Mouse (Mus musculus) midbrain, postnatal 0 days (tissue): Measurements from ENCODE around the gene Gbf1. TPM values are rescaled to one million over a fixed set of nuclear protein-coding genes. Genes with fewer than 3 reads are reported as not detected.

Experiments
- ATAC-seq: fragments of 200-750 bp; cut with Nextera tagmentation; 2 replicates; pipeline ENCODE4 v1.8.0; 2017; ENCODE audit warnings: moderate number of reproducible peaks, mild to moderate bottlenecking, moderate TSS enrichment, moderate library complexity; ENCODE audit not compliant: low FRiP score
- DNase-seq: peaks from one replicate; pipeline ENCODE4 v3.0.0-alpha.2; 2015; ENCODE audit warnings: low spot score
- H3K27ac ChIP-seq: fragments of 300-500 bp; sonication (generic); 2 replicates; pipeline ENCODE4 v1.5.1; 2014; ENCODE audit warnings: low read depth, mild to moderate bottlenecking, low read length, mixed read lengths
- H3K27me3 ChIP-seq: fragments of 300-500 bp; sonication (generic); 2 replicates; pipeline ENCODE4 v1.6.1; 2014; ENCODE audit warnings: low read length, control low read depth, mixed read lengths; ENCODE audit not compliant: insufficient read depth
- H3K36me3 ChIP-seq: fragments of 300-500 bp; sonication (generic); 2 replicates; pipeline ENCODE4 v1.6.1; 2014; ENCODE audit warnings: low read length, control low read depth, mixed read lengths; ENCODE audit not compliant: insufficient read depth
- H3K4me1 ChIP-seq: fragments of 300-500 bp; sonication (generic); 2 replicates; pipeline ENCODE4 v1.6.1; 2014; ENCODE audit warnings: mild to moderate bottlenecking, control low read depth, antibody characterized with exemption, low read length, mixed read lengths; ENCODE audit not compliant: insufficient read depth
- H3K4me2 ChIP-seq: fragments of 300-500 bp; sonication (generic); 2 replicates; pipeline ENCODE4 v1.6.1; 2014; ENCODE audit warnings: low read depth, mild to moderate bottlenecking, low read length, mixed read lengths; ENCODE audit not compliant: poor library complexity, severe bottlenecking
- H3K4me3 ChIP-seq: fragments of 300-500 bp; sonication (generic); 2 replicates; pipeline ENCODE4 v1.5.1; 2014; ENCODE audit warnings: low read depth, mild to moderate bottlenecking, low read length, moderate library complexity
- H3K9ac ChIP-seq: fragments of 300-500 bp; sonication (generic); replicated peaks from 2 replicates; pipeline ENCODE4 v1.6.1; 2014; ENCODE audit warnings: mild to moderate bottlenecking, low read length, moderate library complexity, mixed read lengths; ENCODE audit not compliant: poor library complexity, severe bottlenecking
- H3K9me3 ChIP-seq: fragments of 300-500 bp; sonication (generic); 2 replicates; pipeline ENCODE4 v1.6.1; 2016; ENCODE audit warnings: low read length, control low read depth
- CTCF ChIP-seq: IDR thresholded peaks from 2 replicates; pipeline ENCODE4 v1.5.1; 2016; ENCODE audit warnings: antibody characterized with exemption, mild to moderate bottlenecking
- WGBS: fragments of 180-500 bp; shearing (Covaris S2); extraction: QIAGEN DNeasy Blood & Tissue Kit; methylation state at CpG from one replicate; pipeline ENCODE4 v1.1.7; 2014; 5-methylcytosine and 5-hydroxymethylcytosine counted together
- polyA plus RNA-seq: library from polyadenylated mRNA; unstranded; fragments of >200 nt; fragmentation: Nextera tagmentation; extraction: Ambion mirVana; gene quantifications from 2 replicates; pipeline ENCODE4 v1.2.1, GENCODE M21; 2015
- total RNA-seq: library from RNA; depleted of rRNA; stranded (reverse); fragments of >200 nt; gene quantifications from 2 replicates; pipeline ENCODE4 v1.2.3, GENCODE M21; 2014

Gbf1 gene
- total and polyA plus RNA-seq, 2 experiments from 2014 or later, result 51.6 to 59.8 TPM

DNA sequence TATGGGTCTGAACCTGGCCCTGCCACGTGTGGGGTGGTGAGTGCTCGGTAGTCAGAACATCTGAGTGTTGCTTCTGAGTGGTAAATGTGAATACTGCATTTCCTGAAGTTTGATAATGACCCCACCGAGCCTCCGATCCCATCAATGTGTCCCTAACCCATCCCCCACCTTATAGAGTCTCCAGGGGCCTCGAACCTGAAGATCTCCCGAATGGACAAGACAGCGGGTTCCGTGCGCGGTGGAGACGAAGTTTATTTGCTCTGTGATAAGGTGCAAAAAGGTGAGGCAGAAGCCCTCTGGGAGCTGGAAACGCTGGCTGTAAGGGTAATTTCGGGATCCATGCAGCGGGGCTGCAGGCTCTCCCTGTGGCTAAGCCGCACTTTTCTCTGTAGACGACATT is 155.5 kb downstream of the Gbf1 start:
- H3K9ac ChIP-seq, result no peak overlapping the region
- 83% methylated on average over 16 of the region's 16 CpGs for WGBS
- peaks cover 21% of the 10 kb centered on the region for H3K36me3 ChIP-seq
- H3K27me3 ChIP-seq, result 0 out of 2 replicates have a peak, but pooled peaks cover 10% of the 10 kb centered on the region
- no peak overlapping the region for H3K4me3 ChIP-seq
- ATAC-seq, result no peak
- no peak for DNase-seq
- no peaks in the 10 kb centered on the region for H3K4me1 ChIP-seq
- TF ChIP-seq CTCF, result no peak
- no peaks in the 10 kb centered on the region for H3K9me3 ChIP-seq
- no peak overlapping the region for H3K4me2 ChIP-seq
- no peak overlapping the region for H3K27ac ChIP-seq

DNA sequence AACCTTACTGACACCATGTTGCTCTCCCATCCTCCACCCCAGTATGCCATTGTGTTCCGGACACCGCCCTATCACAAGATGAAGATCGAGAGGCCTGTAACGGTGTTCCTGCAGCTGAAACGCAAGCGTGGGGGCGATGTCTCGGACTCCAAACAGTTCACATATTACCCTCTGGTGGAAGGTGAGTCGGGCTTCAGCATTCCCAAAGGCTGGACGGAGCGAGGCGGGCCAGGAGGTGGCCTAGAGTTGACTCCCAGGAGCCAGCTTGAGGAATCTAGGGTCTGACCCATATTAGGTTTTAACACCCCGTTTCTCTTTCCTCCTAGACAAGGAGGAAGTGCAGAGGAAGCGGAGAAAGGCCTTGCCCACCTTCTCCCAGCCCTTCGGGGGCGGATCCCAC is 156.0 kb downstream of the Gbf1 start:
- Histone ChIP-seq H3K4me3 (peak overlapping the region; percentile 46; the same call in 1 of the 2 replicates), H3K4me2 (peak overlapping the region; percentile 81), H3K4me1 (no peaks in the 10 kb centered on the region), H3K9me3 (no peaks in the 10 kb centered on the region), H3K27me3 (0 out of 2 replicates have a peak, but pooled peaks cover 10% of the 10 kb centered on the region), H3K27ac (no peak overlapping the region), H3K9ac (no peak overlapping the region), H3K36me3 (peaks cover 26% of the 10 kb centered on the region)
- no peak for ATAC-seq
- WGBS, result 71% methylated on average over 16 of the region's 16 CpGs
- no peak for DNase-seq
- no peak for TF ChIP-seq CTCF

DNA sequence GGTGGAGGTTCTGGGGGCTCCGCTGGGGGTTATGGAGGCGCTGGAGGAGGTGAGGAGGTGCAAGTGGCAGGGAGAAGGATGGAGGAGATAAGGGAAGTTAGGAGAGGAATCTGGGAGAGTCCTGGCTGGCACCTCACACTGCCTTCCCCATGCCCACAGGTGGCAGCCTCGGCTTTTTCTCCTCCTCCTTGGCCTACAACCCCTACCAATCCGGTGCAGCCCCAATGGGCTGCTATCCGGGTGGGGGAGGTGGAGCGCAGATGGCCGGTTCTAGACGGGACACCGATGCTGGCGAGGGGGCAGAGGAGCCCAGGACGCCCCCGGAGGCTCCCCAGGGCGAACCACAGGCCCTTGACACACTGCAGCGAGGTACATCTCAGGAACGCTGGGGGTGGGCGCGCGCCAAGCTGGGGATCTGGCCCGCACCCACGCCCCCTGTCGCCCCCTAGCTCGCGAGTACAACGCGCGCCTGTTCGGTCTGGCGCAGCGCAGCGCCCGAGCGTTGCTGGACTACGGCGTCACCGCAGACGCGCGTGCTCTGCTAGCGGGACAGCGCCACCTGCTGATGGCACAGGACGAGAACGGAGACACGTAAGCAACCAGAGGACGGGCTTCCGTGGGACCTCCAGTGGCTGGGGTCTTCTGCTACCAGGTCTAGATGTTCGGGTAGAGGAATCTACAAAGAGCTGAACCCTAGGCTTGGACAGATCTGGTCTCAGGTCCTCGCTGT is 156.6 kb downstream of the Gbf1 start:
- ATAC-seq (peak; percentile 53), DNase-seq (peak; percentile 93)
- peak; percentile 95 for TF ChIP-seq CTCF
- WGBS, result 2% methylated on average over 47 of the region's 47 CpGs
- H3K27ac ChIP-seq, result no peak overlapping the region
- H3K4me3 ChIP-seq, result peak overlapping the region; percentile 46
- no peaks in the 10 kb centered on the region for H3K9me3 ChIP-seq
- H3K9ac ChIP-seq, result peak overlapping the region; percentile 62
- no peaks in the 10 kb centered on the region for H3K4me1 ChIP-seq
- H3K36me3 ChIP-seq, result peaks cover 32% of the 10 kb centered on the region
- peak overlapping the region; percentile 81 for H3K4me2 ChIP-seq
- H3K27me3 ChIP-seq, result 0 out of 2 replicates have a peak, but pooled peaks cover 10% of the 10 kb centered on the region

DNA sequence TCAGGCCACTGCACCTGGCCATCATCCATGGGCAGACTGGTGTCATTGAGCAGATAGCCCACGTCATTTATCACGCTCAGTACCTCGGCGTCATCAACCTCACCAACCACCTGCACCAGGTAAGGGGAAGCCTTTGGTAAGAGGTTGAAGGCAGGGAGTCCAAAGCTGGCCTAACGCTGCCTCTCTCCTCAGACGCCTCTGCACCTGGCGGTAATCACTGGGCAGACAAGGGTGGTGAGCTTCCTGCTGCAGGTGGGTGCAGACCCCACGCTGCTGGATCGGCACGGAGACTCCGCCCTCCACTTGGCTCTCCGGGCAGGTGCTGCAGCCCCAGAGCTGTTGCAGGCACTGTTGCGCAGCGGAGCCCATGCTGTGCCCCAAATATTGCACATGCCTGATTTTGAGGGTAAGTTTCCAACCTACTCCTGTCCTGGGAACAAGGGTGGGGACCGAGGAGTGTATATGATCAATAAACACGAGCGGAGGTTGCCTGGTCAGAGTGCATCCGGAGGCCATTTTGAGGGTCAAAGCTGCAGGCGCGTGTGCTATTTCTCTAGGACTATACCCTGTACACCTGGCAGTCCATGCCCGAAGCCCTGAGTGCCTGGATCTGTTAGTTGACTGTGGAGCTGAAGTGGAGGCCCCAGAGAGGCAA is 157.5 kb downstream of the Gbf1 start:
- H3K4me2 ChIP-seq, result no peak overlapping the region

DNA sequence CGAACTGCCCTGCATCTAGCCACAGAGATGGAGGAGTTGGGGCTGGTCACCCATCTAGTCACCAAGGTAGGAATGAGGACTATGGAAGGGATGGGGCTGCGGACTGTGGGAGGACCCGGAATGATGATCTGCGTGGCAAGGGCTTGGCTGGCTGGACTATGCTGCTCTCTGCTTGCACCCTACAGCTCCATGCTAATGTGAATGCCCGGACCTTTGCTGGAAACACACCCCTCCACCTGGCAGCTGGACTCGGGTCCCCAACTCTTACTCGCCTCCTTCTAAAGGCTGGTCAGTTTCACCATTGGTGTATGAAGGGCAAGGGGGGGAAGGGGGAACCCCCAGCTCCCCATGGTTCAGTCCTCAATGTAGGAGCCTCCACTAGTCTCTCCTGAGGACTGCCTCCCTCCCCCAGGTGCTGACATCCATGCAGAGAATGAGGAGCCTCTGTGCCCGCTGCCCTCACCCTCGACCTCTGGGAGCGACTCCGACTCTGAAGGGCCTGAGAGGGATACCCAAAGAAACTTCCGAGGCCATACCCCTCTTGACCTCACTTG is 158.1 kb downstream of the Gbf1 start:
- no peak for DNase-seq
- Histone ChIP-seq H3K4me1 (no peaks in the 10 kb centered on the region), H3K9me3 (no peaks in the 10 kb centered on the region), H3K4me3 (no peak overlapping the region), H3K27ac (no peak overlapping the region), H3K9ac (no peak overlapping the region), H3K27me3 (peaks cover 6% of the 10 kb centered on the region; the same call in 1 of the 2 replicates), H3K36me3 (peaks cover 44% of the 10 kb centered on the region), H3K4me2 (no peak overlapping the region)
- no peak for TF ChIP-seq CTCF
- WGBS, result 89% methylated on average over 12 of the region's 12 CpGs
- ATAC-seq, result no peak

More for the DNA sequence above, 157.5 kb downstream of the Gbf1 start:
- H3K4me3 ChIP-seq, result no peak overlapping the region
- no peak overlapping the region for H3K9ac ChIP-seq
- no peak overlapping the region for H3K27ac ChIP-seq
- H3K27me3 ChIP-seq, result peaks cover 8% of the 10 kb centered on the region; the same call in 1 of the 2 replicates
- ATAC-seq, result no peak
- no peaks in the 10 kb centered on the region for H3K9me3 ChIP-seq
- no peak for DNase-seq
- WGBS, result 84% methylated on average over 21 of the region's 21 CpGs
- TF ChIP-seq CTCF, result no peak
- H3K4me1 ChIP-seq, result no peaks in the 10 kb centered on the region
- peaks cover 40% of the 10 kb centered on the region for H3K36me3 ChIP-seq

DNA sequence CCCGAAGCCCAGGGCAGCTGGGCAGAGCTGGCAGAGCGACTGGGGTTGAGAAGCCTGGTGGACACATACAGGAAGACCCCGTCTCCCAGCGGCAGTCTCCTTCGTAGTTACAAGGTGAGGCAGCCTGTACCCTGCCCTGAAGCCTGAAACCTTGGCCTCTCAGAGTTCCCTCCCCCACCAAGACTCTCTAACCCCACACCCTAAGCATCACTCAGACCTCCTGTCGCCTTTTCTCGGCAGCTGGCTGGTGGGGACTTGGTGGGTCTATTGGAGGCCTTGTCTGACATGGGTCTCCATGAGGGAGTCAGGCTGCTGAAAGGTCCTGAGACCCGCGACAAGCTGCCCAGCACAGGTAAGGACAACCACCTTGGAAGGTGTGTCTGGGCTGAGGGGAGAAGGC is 159.0 kb downstream of the Gbf1 start:
- TF ChIP-seq CTCF, result no peak
- Histone ChIP-seq H3K9me3 (no peaks in the 10 kb centered on the region), H3K9ac (no peak overlapping the region), H3K27ac (no peak overlapping the region), H3K4me3 (no peak overlapping the region), H3K36me3 (peaks cover 44% of the 10 kb centered on the region), H3K27me3 (peaks cover 4% of the 10 kb centered on the region; the same call in 1 of the 2 replicates), H3K4me1 (0 out of 2 replicates have a peak, but pooled peaks cover 5% of the 10 kb centered on the region), H3K4me2 (no peak overlapping the region)
- WGBS, result 92% methylated on average over 9 of the region's 9 CpGs
- DNase-seq (no peak), ATAC-seq (no peak)
